Mouse (Mus musculus): ENCODE measurements around the gene Zfp366. TPM values are rescaled to one million over a fixed set of nuclear protein-coding genes. Genes with fewer than 3 reads are reported as not detected.

The Zfp366 gene
- polyA plus RNA-seq, 1 experiment from 2014 or later: 0.49 TPM

GRCm38 (mm10) chr13:99187456-99187855, 2.8 kb downstream of the Zfp366 start:
- Histone ChIP-seq H3K4me1 (replicated peaks) (peaks cover 7% of the 10 kb centered on the region), H3K4me2 (no peak overlapping the region), H3K36me3 (no peaks in the 10 kb centered on the region), H3K9me3 (no peaks in the 10 kb centered on the region), H3K9ac (replicated peaks) (no peak overlapping the region), H3K4me3 (replicated peaks) (no peak overlapping the region), H3K27me3 (no peaks in the 10 kb centered on the region), H3K27ac (no peak overlapping the region)
- no peak for ATAC-seq (ENCODE audit: insufficient number of reproducible peaks, insufficient read depth, low FRiP score, low TSS enrichment, low read depth)
- WGBS: 88% methylated on average over 11 of the region's 11 CpGs

- no peak overlapping the region for H3K4me3 ChIP-seq (replicated peaks)
- no peaks in the 10 kb centered on the region for H3K36me3 ChIP-seq
- no peak overlapping the region for H3K4me2 ChIP-seq
- WGBS: 83% methylated on average over 8 of the region's 8 CpGs
- no peaks in the 10 kb centered on the region for H3K9me3 ChIP-seq
- no peak overlapping the region for H3K9ac ChIP-seq (replicated peaks)
- no peaks in the 10 kb centered on the region for H3K27me3 ChIP-seq
- no peak for ATAC-seq (ENCODE audit: insufficient number of reproducible peaks, insufficient read depth, low FRiP score, low TSS enrichment, low read depth)
- H3K4me1 ChIP-seq (replicated peaks): peaks cover 9% of the 10 kb centered on the region
- H3K27ac ChIP-seq: no peak overlapping the region
Observed at GRCm38 (mm10) chr13:99188625-99189024, 4.0 kb downstream of the Zfp366 start.

GRCm38 (mm10) chr13:99189671-99190070, 5.0 kb downstream of the Zfp366 start:
- Histone ChIP-seq H3K4me1 (replicated peaks) (peaks cover 9% of the 10 kb centered on the region), H3K9me3 (no peaks in the 10 kb centered on the region), H3K27me3 (no peaks in the 10 kb centered on the region), H3K4me3 (replicated peaks) (no peak overlapping the region), H3K4me2 (no peak overlapping the region), H3K36me3 (no peaks in the 10 kb centered on the region), H3K9ac (replicated peaks) (no peak overlapping the region), H3K27ac (no peak overlapping the region)
- no peak for ATAC-seq (ENCODE audit: insufficient number of reproducible peaks, insufficient read depth, low FRiP score, low TSS enrichment, low read depth)
- WGBS: 78% methylated on average over 3 of the region's 3 CpGs

- Histone ChIP-seq H3K4me2 (no peak overlapping the region), H3K4me3 (replicated peaks) (no peak overlapping the region), H3K4me1 (replicated peaks) (peaks cover 9% of the 10 kb centered on the region), H3K27ac (0 out of 2 replicates have a peak overlapping the region, but pooled peaks have one; percentile 20), H3K9me3 (no peaks in the 10 kb centered on the region), H3K9ac (replicated peaks) (0 out of 2 replicates have a peak overlapping the region, but pooled peaks have one; percentile 27), H3K36me3 (no peaks in the 10 kb centered on the region), H3K27me3 (no peaks in the 10 kb centered on the region)
- 77% methylated on average over 11 of the region's 11 CpGs for WGBS
- ATAC-seq (ENCODE audit: insufficient number of reproducible peaks, insufficient read depth, low FRiP score, low TSS enrichment, low read depth): no peak
Observed at GRCm38 (mm10) chr13:99190466-99190865, 5.8 kb downstream of the Zfp366 start.

- Histone ChIP-seq H3K4me2 (no peak overlapping the region), H3K36me3 (no peaks in the 10 kb centered on the region), H3K4me1 (replicated peaks) (peaks cover 9% of the 10 kb centered on the region), H3K9ac (replicated peaks) (no peak overlapping the region), H3K27me3 (no peaks in the 10 kb centered on the region), H3K9me3 (no peaks in the 10 kb centered on the region), H3K4me3 (replicated peaks) (no peak overlapping the region), H3K27ac (0 out of 2 replicates have a peak overlapping the region, but pooled peaks have one; percentile 8)
- ATAC-seq (ENCODE audit: insufficient number of reproducible peaks, insufficient read depth, low FRiP score, low TSS enrichment, low read depth): no peak
- WGBS: 86% methylated on average over 13 of the region's 13 CpGs
Observed at GRCm38 (mm10) chr13:99191063-99191462, 6.4 kb downstream of the Zfp366 start.

GRCm38 (mm10) chr13:99196314-99196713, 11.7 kb downstream of the Zfp366 start:
- Histone ChIP-seq H3K4me2 (no peak overlapping the region), H3K9me3 (no peaks in the 10 kb centered on the region), H3K4me1 (replicated peaks) (peaks cover 3% of the 10 kb centered on the region; the same call in 1 of the 2 replicates), H3K27me3 (no peaks in the 10 kb centered on the region), H3K27ac (no peak overlapping the region), H3K36me3 (no peaks in the 10 kb centered on the region), H3K9ac (replicated peaks) (no peak overlapping the region), H3K4me3 (replicated peaks) (no peak overlapping the region)
- WGBS: 82% methylated on average over 12 of the region's 12 CpGs
- no peak for ATAC-seq (ENCODE audit: insufficient number of reproducible peaks, insufficient read depth, low FRiP score, low TSS enrichment, low read depth)

GRCm38 (mm10) chr13:99196865-99197264, 12.2 kb downstream of the Zfp366 start:
- Histone ChIP-seq H3K36me3 (no peaks in the 10 kb centered on the region), H3K27me3 (no peaks in the 10 kb centered on the region), H3K4me3 (replicated peaks) (no peak overlapping the region), H3K4me1 (replicated peaks) (peaks cover 3% of the 10 kb centered on the region; the same call in 1 of the 2 replicates), H3K9ac (replicated peaks) (no peak overlapping the region), H3K27ac (no peak overlapping the region), H3K4me2 (no peak overlapping the region), H3K9me3 (no peaks in the 10 kb centered on the region)
- 82% methylated on average over 4 of the region's 4 CpGs for WGBS
- ATAC-seq (ENCODE audit: insufficient number of reproducible peaks, insufficient read depth, low FRiP score, low TSS enrichment, low read depth): no peak

- H3K27me3 ChIP-seq: no peaks in the 10 kb centered on the region
- no peak overlapping the region for H3K27ac ChIP-seq
- no peak overlapping the region for H3K4me2 ChIP-seq
- ATAC-seq (ENCODE audit: insufficient number of reproducible peaks, insufficient read depth, low FRiP score, low TSS enrichment, low read depth): no peak
- H3K9me3 ChIP-seq: no peaks in the 10 kb centered on the region
- H3K36me3 ChIP-seq: no peaks in the 10 kb centered on the region
- no peaks in the 10 kb centered on the region for H3K4me1 ChIP-seq (replicated peaks)
- no peak overlapping the region for H3K4me3 ChIP-seq (replicated peaks)
- 70% methylated on average over 16 of the region's 16 CpGs for WGBS
- no peak overlapping the region for H3K9ac ChIP-seq (replicated peaks)
Observed at GRCm38 (mm10) chr13:99201647-99202574, 17.3 kb downstream of the Zfp366 start.

GRCm38 (mm10) chr13:99207214-99207613, 22.6 kb downstream of the Zfp366 start:
- WGBS: 91% methylated on average over 9 of the region's 9 CpGs
- Histone ChIP-seq H3K4me3 (replicated peaks) (no peak overlapping the region), H3K9me3 (no peaks in the 10 kb centered on the region), H3K4me1 (replicated peaks) (no peaks in the 10 kb centered on the region), H3K9ac (replicated peaks) (no peak overlapping the region), H3K27me3 (no peaks in the 10 kb centered on the region), H3K27ac (no peak overlapping the region), H3K4me2 (no peak overlapping the region), H3K36me3 (no peaks in the 10 kb centered on the region)
- no peak for ATAC-seq (ENCODE audit: insufficient number of reproducible peaks, insufficient read depth, low FRiP score, low TSS enrichment, low read depth)

GRCm38 (mm10) chr13:99209859-99210258, 25.2 kb downstream of the Zfp366 start:
- WGBS: 89% methylated on average over 5 of the region's 5 CpGs
- no peak overlapping the region for H3K4me2 ChIP-seq
- no peaks in the 10 kb centered on the region for H3K27me3 ChIP-seq
- no peak overlapping the region for H3K9ac ChIP-seq (replicated peaks)
- no peak overlapping the region for H3K4me3 ChIP-seq (replicated peaks)
- no peak for ATAC-seq (ENCODE audit: insufficient number of reproducible peaks, insufficient read depth, low FRiP score, low TSS enrichment, low read depth)
- H3K36me3 ChIP-seq: no peaks in the 10 kb centered on the region
- H3K4me1 ChIP-seq (replicated peaks): no peaks in the 10 kb centered on the region
- no peak overlapping the region for H3K27ac ChIP-seq
- H3K9me3 ChIP-seq: no peaks in the 10 kb centered on the region

GRCm38 (mm10) chr13:99210837-99211236, 26.2 kb downstream of the Zfp366 start:
- ATAC-seq (ENCODE audit: insufficient number of reproducible peaks, insufficient read depth, low FRiP score, low TSS enrichment, low read depth): no peak
- no peaks in the 10 kb centered on the region for H3K36me3 ChIP-seq
- no peaks in the 10 kb centered on the region for H3K9me3 ChIP-seq
- H3K4me3 ChIP-seq (replicated peaks): no peak overlapping the region
- WGBS: 78% methylated on average over 5 of the region's 5 CpGs
- H3K27me3 ChIP-seq: no peaks in the 10 kb centered on the region
- no peak overlapping the region for H3K9ac ChIP-seq (replicated peaks)
- H3K4me1 ChIP-seq (replicated peaks): no peaks in the 10 kb centered on the region
- H3K27ac ChIP-seq: no peak overlapping the region
- H3K4me2 ChIP-seq: no peak overlapping the region
